Mouse (Mus musculus) neural tube, embryonic 10.5 days (tissue): ENCODE results near the gene Kpna1.

Source experiments
- DNase-seq: peaks from one replicate; pipeline ENCODE4 v3.0.0-alpha.2; 2017; ENCODE audit warnings: low spot score; ENCODE audit errors: extremely low spot score

Gene Kpna1

DNA sequence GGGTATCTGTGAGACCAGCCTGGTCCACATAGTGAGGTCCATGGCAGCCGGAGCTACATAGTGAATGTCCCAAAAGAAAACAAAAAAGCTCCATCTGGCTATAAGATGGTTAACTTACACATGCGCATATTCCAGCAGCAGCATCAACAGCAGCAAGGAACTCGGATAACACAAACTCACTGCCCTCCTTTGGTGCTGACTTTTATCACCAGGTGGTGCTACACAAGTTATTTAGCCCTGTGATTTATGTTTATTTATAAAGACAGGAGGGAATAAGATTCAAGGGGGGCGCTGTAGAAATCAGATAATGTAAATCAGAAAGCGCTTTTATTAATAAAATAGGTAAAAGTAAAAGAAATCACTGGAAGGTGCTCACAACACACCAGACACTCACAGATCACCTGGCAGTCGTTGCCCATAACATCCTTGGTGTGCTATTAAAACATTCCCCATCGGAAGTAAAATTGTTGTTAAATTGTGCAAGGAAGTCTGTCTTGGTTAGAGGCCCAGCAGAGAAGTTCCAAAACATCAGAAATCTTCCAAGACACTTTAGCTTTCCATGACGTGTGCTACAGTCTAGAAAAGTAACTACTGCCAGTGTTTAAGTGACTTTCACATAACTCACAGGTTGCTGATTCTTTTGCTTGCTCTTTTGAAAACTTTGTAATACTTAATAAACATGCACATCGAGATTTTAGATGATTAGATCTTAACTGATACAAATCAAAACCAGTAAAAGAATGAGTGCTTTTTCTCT, 91.4 kb downstream of the Kpna1 start:
- DNase-seq = no peak

DNA sequence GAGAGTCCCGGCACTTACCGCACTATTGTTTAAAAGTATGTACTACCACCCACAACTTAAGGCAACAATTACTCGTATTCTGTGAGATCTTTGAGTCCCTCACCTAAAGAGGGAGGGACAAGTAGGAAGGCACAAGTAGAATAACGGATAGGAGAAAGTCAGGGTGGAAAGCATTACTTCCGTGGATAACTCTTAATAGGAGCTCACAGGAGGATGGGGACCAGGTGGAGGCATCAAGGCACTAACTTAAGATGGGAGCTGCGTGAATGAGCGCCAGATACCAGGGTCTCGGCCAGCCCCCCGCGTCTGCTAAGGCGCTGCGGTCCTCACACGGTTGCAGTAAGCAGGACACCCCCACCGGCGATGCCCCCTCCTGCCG, 92.5 kb downstream of the Kpna1 start:
- DNase-seq = no peak

DNA sequence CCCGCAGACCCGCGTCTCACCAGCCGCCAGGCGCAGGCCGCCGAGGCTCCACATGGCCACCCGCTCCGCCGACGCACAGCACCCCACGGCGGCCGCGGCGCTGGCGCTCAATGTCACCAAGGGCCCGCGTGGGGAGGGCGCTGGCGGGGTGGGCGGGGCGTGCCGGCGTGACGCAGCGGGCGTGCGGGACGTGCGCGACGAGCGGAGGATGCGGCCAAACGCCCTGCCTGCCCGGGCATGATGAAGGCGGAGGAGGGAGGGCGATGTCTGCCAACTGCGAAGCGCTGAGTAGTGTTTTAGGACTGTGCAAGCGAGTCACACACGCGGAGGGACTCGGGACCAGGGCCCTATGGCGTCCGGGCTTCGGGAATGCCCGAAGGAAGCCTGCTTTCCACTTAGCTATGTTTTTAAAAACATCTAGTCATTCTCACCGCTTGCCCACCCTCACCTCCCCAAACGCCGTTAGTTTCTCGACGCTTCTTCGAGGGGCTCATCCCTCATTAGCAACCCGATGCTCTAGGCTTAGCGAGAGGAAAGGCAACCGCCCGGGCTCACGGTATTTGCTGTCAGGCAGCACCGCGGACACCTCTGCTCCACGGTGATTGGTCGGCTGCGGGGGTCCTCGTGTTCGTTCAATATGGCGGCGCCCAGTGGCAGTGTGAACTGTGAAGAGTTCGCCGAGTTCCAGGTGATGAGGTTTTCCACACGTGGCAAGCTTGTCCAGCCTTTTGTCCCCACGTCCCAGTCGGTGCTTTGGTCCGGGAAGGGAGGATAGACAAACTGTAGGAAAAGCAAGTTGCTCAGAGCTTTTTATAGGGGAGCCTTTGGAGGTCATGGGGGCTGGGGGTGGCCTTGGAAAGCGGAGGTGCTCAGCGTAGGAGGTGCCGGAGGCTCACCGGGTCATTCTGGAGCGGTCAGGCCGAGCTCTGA, 93.2 kb downstream of the Kpna1 start, which contains the start of the genes Fam162a and Ccdc58:
Fam162a (minus strand) TSS at position 145 of the 930 bp plus-strand sequence.
Ccdc58 (plus strand) TSS at position 236 of the 930 bp plus-strand sequence.
- peak; percentile 91 for DNase-seq

DNA sequence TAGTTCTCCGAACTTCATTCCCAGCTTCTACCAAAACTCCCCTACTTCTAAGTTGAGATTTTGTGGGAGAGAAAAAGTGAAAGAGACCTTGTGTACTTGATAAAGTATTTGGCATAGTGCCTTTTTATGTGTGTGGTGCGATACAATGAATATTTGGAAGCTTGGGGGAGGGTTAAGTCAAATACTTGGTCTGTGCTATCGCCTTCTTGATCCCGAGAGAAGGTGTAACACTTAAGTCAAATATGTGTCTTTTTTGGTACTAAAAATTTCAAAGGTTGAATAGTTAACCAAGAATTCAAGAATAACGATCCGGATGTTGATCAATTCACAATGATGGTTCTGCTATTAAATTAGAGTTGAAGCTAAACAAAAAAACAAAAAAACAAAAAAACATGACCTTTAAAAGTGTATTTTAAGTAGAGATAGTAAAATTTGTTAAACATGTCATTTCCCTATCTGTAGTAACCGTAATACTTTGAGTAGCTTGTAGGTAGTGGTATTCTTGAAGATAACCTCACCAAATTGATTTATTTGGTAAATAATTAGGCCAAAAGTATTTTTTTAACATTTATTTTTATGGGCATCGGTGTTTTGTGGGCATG, 94.0 kb downstream of the Kpna1 start:
- DNase-seq = no peak

DNA sequence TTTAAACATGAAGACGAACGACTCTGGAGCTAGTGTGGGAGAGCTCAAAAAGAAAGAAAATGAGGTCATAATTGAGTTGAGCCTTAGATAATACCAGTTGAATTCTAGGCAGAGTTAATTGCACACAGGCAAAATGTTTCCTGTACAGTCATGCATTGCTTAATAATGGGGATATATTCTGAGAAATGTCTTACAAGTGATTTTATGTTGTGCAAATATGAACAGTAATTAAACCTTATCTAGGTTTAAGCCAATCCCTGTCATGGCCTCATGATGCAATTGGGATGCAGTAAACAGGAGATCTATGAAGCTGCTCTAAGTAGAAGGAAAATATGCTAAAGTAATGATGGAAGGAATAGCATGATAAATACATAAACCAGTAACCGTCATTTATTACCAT, 96.2 kb downstream of the Kpna1 start:
- DNase-seq = no peak

DNA sequence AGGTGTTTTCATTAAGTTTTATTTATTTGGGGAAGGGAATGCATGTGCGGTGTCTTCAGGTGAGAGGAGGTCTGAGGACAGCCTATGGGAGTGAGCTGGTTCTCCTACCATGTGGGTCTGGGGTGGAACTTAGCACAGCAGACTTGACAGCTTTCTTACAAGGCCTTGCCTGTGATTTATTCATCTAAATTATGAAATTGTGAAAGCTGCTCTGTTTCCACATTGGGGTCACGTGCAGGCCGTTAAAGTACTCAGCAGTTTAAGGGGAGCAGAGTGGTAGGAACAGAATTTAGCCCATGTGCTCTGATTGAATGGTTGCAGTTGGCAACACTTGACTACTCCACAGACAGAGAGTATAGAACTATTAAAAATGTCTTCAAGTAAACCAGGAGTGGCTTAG, 101.4 kb downstream of the Kpna1 start:
- no peak for DNase-seq
